Mouse (Mus musculus) midbrain, embryonic 11.5 days (tissue): ENCODE data around the gene Zp1. TPM values are rescaled to one million over a fixed set of nuclear protein-coding genes. Genes with fewer than 3 reads are reported as not detected.

Source experiments
- ATAC-seq: fragments of 200-750 bp; cut with Nextera tagmentation; 2 replicates; pipeline ENCODE4 v1.8.0; 2017; ENCODE audit warnings: moderate TSS enrichment, moderate library complexity; ENCODE audit not compliant: low FRiP score
- DNase-seq: peaks from one replicate; pipeline ENCODE4 v3.0.0; 2015; ENCODE audit warnings: low spot score; ENCODE audit errors: missing footprints
- H3K27ac ChIP-seq: fragments of 300-500 bp; sonication (generic); 2 replicates; pipeline ENCODE4 v1.5.1; 2014; ENCODE audit warnings: low read depth, low read length
- H3K27me3 ChIP-seq: fragments of 300-500 bp; sonication (generic); 2 replicates; pipeline ENCODE4 v1.6.1; 2014; ENCODE audit warnings: mild to moderate bottlenecking, low read length, moderate library complexity, mixed read lengths; ENCODE audit not compliant: control insufficient read depth, insufficient read depth
- H3K36me3 ChIP-seq: fragments of 300-500 bp; sonication (generic); 2 replicates; pipeline ENCODE4 v1.6.1; 2014; ENCODE audit warnings: mild to moderate bottlenecking, low read length, moderate library complexity, mixed read lengths; ENCODE audit not compliant: control insufficient read depth, insufficient read depth
- H3K4me1 ChIP-seq: fragments of 300-500 bp; sonication (generic); 2 replicates; pipeline ENCODE4 v1.6.1; 2014; ENCODE audit warnings: low read length; ENCODE audit not compliant: control insufficient read depth, insufficient read depth
- H3K4me2 ChIP-seq: fragments of 300-500 bp; sonication (generic); 2 replicates; pipeline ENCODE4 v1.6.1; 2014; ENCODE audit warnings: mild to moderate bottlenecking, moderate library complexity
- H3K4me3 ChIP-seq: fragments of 300-500 bp; sonication (generic); 2 replicates; pipeline ENCODE4 v1.5.1; 2014; ENCODE audit warnings: low read depth, low read length
- H3K9ac ChIP-seq: fragments of 300-500 bp; sonication (generic); 2 replicates; pipeline ENCODE4 v1.6.1; 2014; ENCODE audit warnings: low read length
- H3K9me3 ChIP-seq: fragments of 300-500 bp; sonication (generic); 2 replicates; pipeline ENCODE4 v1.6.1; 2016; ENCODE audit warnings: low read length; ENCODE audit not compliant: control insufficient read depth
- WGBS: fragments of 180-500 bp; shearing (Covaris S2); extraction: QIAGEN DNeasy Blood & Tissue Kit; methylation state at CpG from one replicate; pipeline ENCODE4 v1.1.7; 2014; 5-methylcytosine and 5-hydroxymethylcytosine counted together
- polyA plus RNA-seq: library from polyadenylated mRNA; unstranded; fragments of >200 nt; fragmentation: Nextera tagmentation; extraction: Ambion mirVana; gene quantifications from 2 replicates; pipeline ENCODE4 v1.2.1, GENCODE M21; 2014

Zp1 gene
- polyA plus RNA-seq, 1 experiment from 2014 or later: 0.22 TPM

- no peak overlapping the region for H3K4me3 ChIP-seq
- no peak overlapping the region for H3K9ac ChIP-seq
- 78% methylated on average over 7 of the region's 7 CpGs for WGBS
- no peaks in the 10 kb centered on the region for H3K36me3 ChIP-seq
- no peak overlapping the region for H3K4me2 ChIP-seq
- no peaks in the 10 kb centered on the region for H3K9me3 ChIP-seq
- no peak overlapping the region for H3K27ac ChIP-seq
- no peaks in the 10 kb centered on the region for H3K4me1 ChIP-seq
- H3K27me3 ChIP-seq: no peaks in the 10 kb centered on the region
- no peak for ATAC-seq
- DNase-seq: peak; percentile 4
These were observed 6.1 kb downstream of the Zp1 start for GRCm38 (mm10) chr19:10914291-10914690.

GRCm38 (mm10) chr19:10909087-10909721 is 11.2 kb downstream of the Zp1 start:
- H3K4me2 ChIP-seq: no peak overlapping the region
- ATAC-seq (no peak), DNase-seq (peak; percentile 86)
- no peaks in the 10 kb centered on the region for H3K9me3 ChIP-seq
- no peak overlapping the region for H3K9ac ChIP-seq
- no peak overlapping the region for H3K4me3 ChIP-seq
- H3K27me3 ChIP-seq: no peaks in the 10 kb centered on the region
- no peak overlapping the region for H3K27ac ChIP-seq
- 87% methylated on average over 6 of the region's 6 CpGs for WGBS
- H3K4me1 ChIP-seq: no peaks in the 10 kb centered on the region
- peaks cover 9% of the 10 kb centered on the region for H3K36me3 ChIP-seq

- Histone ChIP-seq H3K27ac (no peak overlapping the region), H3K4me2 (no peak overlapping the region), H3K9ac (no peak overlapping the region), H3K27me3 (no peaks in the 10 kb centered on the region), H3K9me3 (no peaks in the 10 kb centered on the region), H3K36me3 (peaks cover 19% of the 10 kb centered on the region), H3K4me1 (no peaks in the 10 kb centered on the region), H3K4me3 (no peak overlapping the region)
- ATAC-seq (0 out of 2 replicates have a peak, but pooled peaks have one; percentile 30), DNase-seq (peak; percentile 93)
- WGBS: 57% methylated on average over 3 of the region's 3 CpGs
These were observed 12.5 kb downstream of the Zp1 start for GRCm38 (mm10) chr19:10907891-10908290.

GRCm38 (mm10) chr19:10905728-10906000 is 14.8 kb downstream of the Zp1 start:
- H3K4me3 ChIP-seq: no peak overlapping the region
- H3K4me2 ChIP-seq: no peak overlapping the region
- DNase-seq (no peak), ATAC-seq (no peak)
- no peaks in the 10 kb centered on the region for H3K9me3 ChIP-seq
- H3K36me3 ChIP-seq: peaks cover 32% of the 10 kb centered on the region
- no peaks in the 10 kb centered on the region for H3K27me3 ChIP-seq
- H3K27ac ChIP-seq: no peak overlapping the region
- WGBS: 85% methylated on average over 5 of the region's 5 CpGs
- H3K9ac ChIP-seq: no peak overlapping the region
- no peaks in the 10 kb centered on the region for H3K4me1 ChIP-seq

- DNase-seq (no peak), ATAC-seq (no peak)
- Histone ChIP-seq H3K27me3 (no peaks in the 10 kb centered on the region), H3K9me3 (no peaks in the 10 kb centered on the region), H3K4me1 (no peaks in the 10 kb centered on the region), H3K9ac (no peak overlapping the region), H3K27ac (no peak overlapping the region), H3K36me3 (peaks cover 37% of the 10 kb centered on the region), H3K4me2 (no peak overlapping the region), H3K4me3 (no peak overlapping the region)
- WGBS: 76% methylated on average over 7 of the region's 7 CpGs
These were observed 15.3 kb downstream of the Zp1 start for GRCm38 (mm10) chr19:10904927-10905727.

GRCm38 (mm10) chr19:10904512-10904911 is 15.9 kb downstream of the Zp1 start:
- Histone ChIP-seq H3K27ac (no peak overlapping the region), H3K9me3 (no peaks in the 10 kb centered on the region), H3K36me3 (peaks cover 37% of the 10 kb centered on the region), H3K27me3 (no peaks in the 10 kb centered on the region), H3K9ac (no peak overlapping the region), H3K4me3 (no peak overlapping the region), H3K4me2 (no peak overlapping the region), H3K4me1 (no peaks in the 10 kb centered on the region)
- DNase-seq: no peak
- ATAC-seq: no peak
- 97% methylated on average over 5 of the region's 5 CpGs for WGBS

- H3K4me1 ChIP-seq: peaks cover 9% of the 10 kb centered on the region
- no peak for ATAC-seq
- 95% methylated on average over 5 of the region's 5 CpGs for WGBS
- H3K4me2 ChIP-seq: no peak overlapping the region
- no peak overlapping the region for H3K9ac ChIP-seq
- H3K4me3 ChIP-seq: no peak overlapping the region
- peaks cover 36% of the 10 kb centered on the region for H3K36me3 ChIP-seq
- H3K9me3 ChIP-seq: no peaks in the 10 kb centered on the region
- H3K27ac ChIP-seq: no peak overlapping the region
- H3K27me3 ChIP-seq: no peaks in the 10 kb centered on the region
- DNase-seq: peak; percentile 66
These were observed 19.4 kb downstream of the Zp1 start for GRCm38 (mm10) chr19:10901046-10901445.

GRCm38 (mm10) chr19:10900315-10900714 is 20.1 kb downstream of the Zp1 start:
- Histone ChIP-seq H3K36me3 (peaks cover 36% of the 10 kb centered on the region), H3K4me1 (peaks cover 11% of the 10 kb centered on the region), H3K9ac (no peak overlapping the region), H3K4me3 (no peak overlapping the region), H3K4me2 (no peak overlapping the region), H3K9me3 (no peaks in the 10 kb centered on the region), H3K27me3 (no peaks in the 10 kb centered on the region), H3K27ac (no peak overlapping the region)
- peak; percentile 51 for DNase-seq
- WGBS: 89% methylated on average over 6 of the region's 6 CpGs
- ATAC-seq: no peak

- Histone ChIP-seq H3K9me3 (no peaks in the 10 kb centered on the region), H3K27ac (no peak overlapping the region), H3K9ac (no peak overlapping the region), H3K4me3 (no peak overlapping the region), H3K4me1 (peaks cover 11% of the 10 kb centered on the region), H3K36me3 (peaks cover 17% of the 10 kb centered on the region), H3K4me2 (no peak overlapping the region), H3K27me3 (no peaks in the 10 kb centered on the region)
- no peak for ATAC-seq
- peak; percentile 14 for DNase-seq
- 90% methylated on average over 8 of the region's 8 CpGs for WGBS
These were observed 22.9 kb downstream of the Zp1 start for GRCm38 (mm10) chr19:10897491-10897890.
